Mouse (Mus musculus): Measurements from ENCODE around the gene Gm21977.
"Not testable (repeated sequence)": the region's sequence is repeated elsewhere in the genome, so short reads cannot be mapped to it uniquely, and the experiment has no call there.

The Gm21977 gene

GRCm38 (mm10) chr14:42853377-42853776 lies at the start of gene Gm21977:
TSS of gene Gm21977 (minus strand) at chr14:42853477.
- DNase-seq (ENCODE audit: low spot score), result not testable (repeated sequence)
